Mouse (Mus musculus): Measurements from ENCODE around the gene Trpm8.

Gene Trpm8

GRCm38 (mm10) chr1:88322146-88322545 lies 44.7 kb downstream of the Trpm8 start:
- in situ Hi-C loops (cut with MboI; ENCODE audit: low sequenced_read_pairs), result no loop called here

- in situ Hi-C loops (cut with MboI; ENCODE audit: low sequenced_read_pairs), result no loop called here
Measured at GRCm38 (mm10) chr1:88323101-88323500, 45.6 kb downstream of the Trpm8 start.

GRCm38 (mm10) chr1:88339481-88339880 lies 62.0 kb downstream of the Trpm8 start:
- in situ Hi-C loops (cut with MboI; ENCODE audit: low sequenced_read_pairs), result no loop called here

GRCm38 (mm10) chr1:88342615-88343014 lies 65.2 kb downstream of the Trpm8 start:
- in situ Hi-C loops (cut with MboI; ENCODE audit: low sequenced_read_pairs), result no loop called here

DNA sequence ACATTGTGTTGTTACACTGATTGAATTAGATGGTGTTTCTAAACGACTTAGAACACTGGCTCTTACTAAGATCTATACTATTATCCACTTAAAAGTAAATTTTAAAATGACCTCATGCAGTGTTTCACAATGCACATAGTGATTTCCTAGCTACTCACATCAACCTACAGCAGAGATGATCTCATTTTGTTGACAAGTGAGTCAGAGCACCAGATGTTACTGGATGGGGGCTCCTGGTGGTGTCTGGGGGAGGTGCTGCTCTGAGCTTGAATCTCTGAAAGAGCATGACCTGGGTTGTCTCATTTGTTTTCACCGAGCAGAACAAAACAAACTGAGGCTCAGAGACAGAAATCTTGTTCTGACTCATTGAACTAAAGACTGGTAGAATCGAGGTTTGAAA lies 68.1 kb downstream of the Trpm8 start:
- in situ Hi-C loops (cut with MboI; ENCODE audit: low sequenced_read_pairs), result no loop called here

GRCm38 (mm10) chr1:88348496-88349005 lies 71.1 kb downstream of the Trpm8 start:
- in situ Hi-C loops (cut with MboI; ENCODE audit: low sequenced_read_pairs), result no loop called here

DNA sequence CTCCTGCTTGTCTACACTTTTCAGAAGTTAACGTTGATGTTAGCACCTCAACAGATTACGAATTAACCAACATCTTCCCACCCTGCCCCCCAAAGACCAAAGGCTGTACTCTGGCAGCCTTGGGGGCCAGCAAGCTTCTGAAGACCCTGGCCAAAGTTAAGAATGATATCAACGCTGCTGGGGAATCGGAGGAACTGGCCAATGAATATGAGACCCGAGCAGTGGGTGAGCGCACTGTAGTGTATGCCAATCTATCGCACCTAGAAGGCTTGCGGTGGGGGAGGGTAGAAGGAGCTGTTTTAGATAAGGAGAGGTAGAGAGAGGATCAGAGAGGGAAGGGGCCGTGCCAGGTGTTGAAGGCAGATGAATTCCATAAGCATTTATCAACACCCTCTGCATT lies 73.3 kb downstream of the Trpm8 start:
- in situ Hi-C loops (cut with MboI; ENCODE audit: low sequenced_read_pairs), result no loop called here

DNA sequence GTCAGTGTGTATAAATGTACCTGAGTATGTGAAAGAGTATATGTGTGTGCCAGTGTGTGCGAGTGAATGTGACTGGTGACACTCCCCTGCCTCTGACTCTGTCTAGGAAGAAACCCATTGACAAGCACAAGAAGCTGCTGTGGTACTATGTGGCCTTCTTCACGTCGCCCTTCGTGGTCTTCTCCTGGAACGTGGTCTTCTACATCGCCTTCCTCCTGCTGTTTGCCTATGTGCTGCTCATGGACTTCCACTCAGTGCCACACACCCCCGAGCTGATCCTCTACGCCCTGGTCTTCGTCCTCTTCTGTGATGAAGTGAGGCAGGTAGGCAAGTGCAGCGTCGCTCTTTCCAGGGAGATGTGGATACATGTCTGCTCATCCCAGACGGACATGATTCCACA lies 77.6 kb downstream of the Trpm8 start:
- in situ Hi-C loops (cut with MboI; ENCODE audit: low sequenced_read_pairs), result no loop called here

- in situ Hi-C loops (cut with MboI; ENCODE audit: low sequenced_read_pairs), result no loop called here
Measured at GRCm38 (mm10) chr1:88355681-88356080, 78.2 kb downstream of the Trpm8 start.

- in situ Hi-C loops (cut with MboI; ENCODE audit: low sequenced_read_pairs), result no loop called here
Measured at GRCm38 (mm10) chr1:88356616-88357015, 79.2 kb downstream of the Trpm8 start.

DNA sequence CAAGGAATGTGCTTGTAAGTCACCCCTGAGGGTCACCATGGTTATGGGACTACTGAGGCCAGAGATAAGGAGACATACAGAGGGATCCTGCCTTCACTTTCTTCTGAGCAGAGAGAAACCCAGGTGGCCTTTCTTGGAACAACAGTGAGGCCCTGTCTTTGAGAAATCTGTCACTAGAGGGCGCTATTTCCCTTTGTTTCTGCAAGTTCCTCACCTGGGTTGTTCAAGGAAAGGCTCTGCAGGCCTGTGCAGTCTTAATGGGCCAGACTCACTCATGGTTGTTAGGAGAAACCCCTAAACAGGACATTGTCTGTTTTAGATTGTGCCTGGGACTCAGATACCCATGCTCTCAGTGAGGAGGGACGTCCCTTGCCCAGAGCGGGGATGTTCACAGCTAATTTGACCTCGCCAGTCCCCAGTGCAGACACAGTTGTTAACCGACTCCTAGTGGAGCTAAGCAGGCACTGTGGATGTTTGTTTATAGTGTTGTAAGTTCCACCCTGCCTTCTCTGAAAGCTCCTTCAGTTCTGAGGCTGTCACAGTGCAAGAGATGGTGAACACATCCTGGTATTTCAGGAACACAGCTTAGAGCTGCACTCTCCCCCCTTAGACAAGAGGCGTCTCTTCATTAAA lies 80.1 kb downstream of the Trpm8 start:
- in situ Hi-C loops (cut with MboI; ENCODE audit: low sequenced_read_pairs), result no loop called here

GRCm38 (mm10) chr1:88358102-88358654 lies 80.7 kb downstream of the Trpm8 start:
- in situ Hi-C loops (cut with MboI; ENCODE audit: low sequenced_read_pairs), result no loop called here

DNA sequence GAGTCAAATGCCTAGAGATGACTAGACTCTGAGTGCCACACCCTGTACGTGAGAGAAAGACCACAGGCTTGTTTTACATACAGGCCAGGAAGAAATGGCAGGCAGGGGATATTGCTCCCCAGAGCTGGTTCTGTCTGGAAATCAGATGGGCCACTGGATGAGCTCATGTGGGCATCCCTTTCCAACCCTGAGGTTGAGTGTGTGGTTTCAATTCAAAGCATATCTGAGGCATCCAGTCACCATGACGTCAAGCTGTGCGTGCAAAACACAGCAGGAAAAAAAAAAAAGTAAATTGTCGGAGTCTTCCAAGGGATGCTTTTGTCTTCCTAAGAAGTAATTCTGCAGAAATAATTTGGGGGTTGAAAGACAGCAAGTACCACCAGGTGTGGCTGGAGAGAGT lies 83.6 kb downstream of the Trpm8 start:
- in situ Hi-C loops (cut with MboI; ENCODE audit: low sequenced_read_pairs), result no loop called here

DNA sequence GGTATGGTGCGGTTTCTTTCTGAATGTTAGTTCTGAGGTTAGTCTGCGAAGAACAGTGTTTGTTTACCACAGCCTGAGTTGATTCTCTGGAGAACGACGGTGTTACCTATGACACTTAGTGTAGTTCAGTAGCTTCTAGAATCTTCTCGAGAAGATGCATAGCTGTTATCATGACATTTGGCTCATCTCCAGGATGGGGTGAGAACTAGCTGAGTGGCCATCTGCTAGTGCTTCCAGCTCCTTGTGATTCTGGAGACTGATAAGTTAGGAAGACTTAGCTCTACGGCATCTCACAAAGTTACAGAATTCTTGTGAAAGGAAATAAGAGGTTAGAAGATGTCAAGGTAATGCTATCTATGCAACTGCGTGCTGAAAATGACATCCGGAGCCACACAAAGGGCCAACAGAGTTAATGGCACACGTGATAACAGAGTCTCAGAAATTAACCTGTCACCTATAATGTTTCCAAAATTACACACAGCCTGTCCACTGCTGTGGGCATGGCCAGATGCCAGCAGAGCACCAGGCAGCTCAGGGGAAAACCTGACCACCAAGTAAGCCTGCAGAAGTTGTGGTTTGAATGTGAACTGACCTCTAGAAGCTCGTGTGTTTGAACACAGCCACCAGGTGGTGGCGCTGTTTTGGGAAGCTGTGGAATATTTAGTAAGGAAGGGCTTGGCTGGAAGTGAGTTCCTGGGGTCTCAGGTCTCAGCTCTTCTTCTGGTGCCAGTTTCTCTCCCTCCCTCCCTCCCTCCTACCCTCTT lies 89.6 kb downstream of the Trpm8 start:
- in situ Hi-C loops (cut with MboI; ENCODE audit: low sequenced_read_pairs), result no loop called here

- in situ Hi-C loops (cut with MboI; ENCODE audit: low sequenced_read_pairs), result no loop called here
Measured at GRCm38 (mm10) chr1:88378446-88378845, 101.0 kb downstream of the Trpm8 start.

GRCm38 (mm10) chr1:88391632-88392031 lies 114.2 kb downstream of the Trpm8 start:
- in situ Hi-C loops (cut with MboI; ENCODE audit: low sequenced_read_pairs), result no loop called here

- in situ Hi-C loops (cut with MboI; ENCODE audit: low sequenced_read_pairs), result no loop called here
Measured at GRCm38 (mm10) chr1:88393321-88393720, 115.9 kb downstream of the Trpm8 start.

- in situ Hi-C loops (cut with MboI; ENCODE audit: low sequenced_read_pairs), result no loop called here
Measured at GRCm38 (mm10) chr1:88403378-88403777, 125.9 kb downstream of the Trpm8 start.

DNA sequence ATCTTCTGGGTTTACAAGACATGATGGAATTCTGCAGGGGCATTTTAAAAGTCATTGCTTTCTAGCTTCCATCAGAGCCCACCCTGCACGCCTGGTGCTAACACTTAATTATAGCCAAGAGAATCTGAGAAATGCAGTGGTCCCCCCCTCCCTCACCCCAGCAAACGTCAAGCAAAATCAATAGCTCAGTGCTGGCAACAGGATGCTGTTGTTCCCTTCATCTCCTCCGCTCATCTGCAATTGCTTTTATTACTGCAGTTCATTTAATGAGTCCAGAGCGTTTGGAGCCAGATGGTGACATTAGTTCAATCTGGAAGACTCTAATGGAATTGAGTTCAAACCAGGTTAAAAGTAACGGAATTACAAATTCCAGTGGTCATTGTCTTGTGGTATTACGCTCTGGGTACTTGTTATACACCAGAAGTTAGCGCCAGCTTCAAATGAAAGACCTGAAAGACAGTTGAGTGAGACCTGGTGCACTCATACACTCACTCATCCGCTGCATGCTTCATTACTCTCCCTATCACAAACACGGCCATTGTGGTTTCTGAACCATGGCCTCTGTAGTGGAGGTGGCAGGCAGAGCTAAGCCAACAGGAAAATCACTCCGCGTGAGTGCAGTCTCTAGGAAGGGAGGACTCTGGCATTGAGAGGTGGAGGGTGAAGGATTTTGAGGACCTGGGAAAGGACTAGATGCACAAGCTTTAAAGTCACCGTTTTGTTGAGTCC lies 128.8 kb downstream of the Trpm8 start:
- in situ Hi-C loops (cut with MboI; ENCODE audit: low sequenced_read_pairs), result no loop called here

DNA sequence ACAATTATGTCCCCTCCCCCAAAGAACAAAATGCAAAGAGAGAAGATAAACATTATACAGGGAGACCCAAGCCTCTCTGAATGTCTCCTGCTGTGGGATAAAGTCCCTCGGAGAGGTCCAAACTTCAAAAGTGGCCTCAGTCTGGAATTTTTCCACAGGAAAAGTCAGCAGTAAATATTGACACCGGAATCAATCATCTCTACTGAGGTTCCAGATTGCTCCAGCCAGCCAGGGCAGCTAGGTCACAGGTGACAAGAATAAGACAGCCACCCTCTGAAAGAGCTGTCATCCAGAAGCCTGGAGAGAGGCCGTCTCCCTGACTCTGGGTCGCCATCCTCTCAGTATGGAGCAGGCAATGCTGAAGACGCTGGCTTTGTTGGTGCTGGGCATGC lies 129.3 kb downstream of the Trpm8 start, which contains the start of gene Spp2:
Spp2 (plus strand) TSS at position 155 of the 392 bp plus-strand sequence.
- in situ Hi-C loops (cut with MboI; ENCODE audit: low sequenced_read_pairs), result no loop called here

- in situ Hi-C loops (cut with MboI; ENCODE audit: low sequenced_read_pairs), result no loop called here
Measured at GRCm38 (mm10) chr1:88408340-88408739, 130.9 kb downstream of the Trpm8 start.
